Mouse (Mus musculus) CH12.LX (cell line): ENCODE results near the gene Tpst2.

Experiments
- CHD2 ChIP-seq: IDR thresholded peaks from 2 replicates; pipeline ENCODE4 v1.6.1; 2011; ENCODE audit warnings: low read length, improper control_type of control experiment
- MAX ChIP-seq: IDR thresholded peaks from 2 replicates; pipeline ENCODE4 v1.6.1; 2011; ENCODE audit warnings: low read length, improper control_type of control experiment
- MEF2A ChIP-seq: IDR thresholded peaks from 2 replicates; pipeline ENCODE4 v1.6.1; 2014; ENCODE audit warnings: low read depth, mild to moderate bottlenecking, inconsistent platforms, low read length, improper control_type of control experiment, borderline replicate concordance
- NRF1 ChIP-seq: IDR thresholded peaks from 2 replicates; pipeline ENCODE4 v1.6.1; 2014; ENCODE audit warnings: low read depth, mild to moderate bottlenecking, inconsistent platforms, low read length, improper control_type of control experiment, moderate library complexity
- TCF12 ChIP-seq: IDR thresholded peaks from 2 replicates; pipeline ENCODE4 v1.6.1; 2014; ENCODE audit warnings: low read depth, mild to moderate bottlenecking, inconsistent platforms, low read length, improper control_type of control experiment

DNA sequence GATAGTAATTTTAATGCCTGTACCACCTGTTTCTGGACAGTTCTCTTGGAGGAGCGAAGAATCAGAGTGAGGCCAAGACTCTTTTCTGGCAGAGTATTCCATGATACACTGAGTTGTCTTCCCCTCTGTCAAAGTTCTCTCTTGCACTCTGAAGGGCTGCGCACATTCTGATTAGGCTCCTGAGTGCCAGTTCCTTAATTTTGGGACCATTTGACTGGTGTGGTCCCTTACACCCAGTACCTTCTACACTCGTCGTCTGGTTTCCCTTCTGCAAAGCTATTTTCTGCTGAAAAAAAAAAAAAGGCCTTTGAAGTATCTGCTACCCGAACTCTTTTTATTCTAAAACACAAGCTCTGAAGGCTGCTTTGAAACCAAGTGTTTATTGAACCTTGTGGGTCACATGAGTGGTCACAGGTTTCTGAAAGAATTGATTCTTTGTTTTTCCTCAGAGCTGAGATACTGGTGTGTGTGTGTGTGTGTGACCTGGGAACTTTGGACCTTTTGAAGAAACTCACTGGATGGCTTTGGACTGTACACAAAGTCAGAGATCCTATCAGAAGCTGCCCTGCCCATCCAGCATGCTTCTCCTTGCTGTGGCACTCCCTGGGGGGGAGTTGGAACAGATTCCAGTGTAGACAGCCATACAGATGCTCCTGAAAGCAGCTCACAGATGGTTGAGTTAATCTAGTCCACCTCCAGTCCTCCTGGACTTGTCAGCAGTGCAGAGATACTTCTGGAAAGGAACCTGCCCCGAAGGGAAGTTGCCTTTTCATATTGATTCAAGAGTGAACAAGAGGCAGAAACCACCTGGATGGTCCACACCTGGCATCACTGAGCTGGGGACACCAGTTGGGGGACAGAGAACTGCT lies 67.8 kb downstream of the Tpst2 start:
- TF ChIP-seq TCF12 (no peak), MAX (no peak), CHD2 (no peak), MEF2A (no peak), NRF1 (no peak)
